Mouse (Mus musculus) forebrain, embryonic 11.5 days (tissue): ENCODE data around the gene Gm20388. TPM values are rescaled to one million over a fixed set of nuclear protein-coding genes. Genes with fewer than 3 reads are reported as not detected.

Experiments used
- ATAC-seq: fragments of 200-750 bp; cut with Nextera tagmentation; replicated peaks from 2 replicates; pipeline ENCODE4 v1.8.0; 2017; ENCODE audit warnings: moderate TSS enrichment; ENCODE audit not compliant: low FRiP score
- DNase-seq: peaks from one replicate; pipeline ENCODE4 v3.0.0-alpha.2; 2017; ENCODE audit warnings: low spot score
- H3K27ac ChIP-seq: fragments of 300-500 bp; sonication (generic); 2 replicates; pipeline ENCODE4 v1.5.1; 2014; ENCODE audit warnings: low read depth, low read length
- H3K27me3 ChIP-seq: fragments of 300-500 bp; sonication (generic); 2 replicates; pipeline ENCODE4 v1.6.1; 2014; ENCODE audit warnings: mild to moderate bottlenecking, low read length, mixed read lengths; ENCODE audit not compliant: control insufficient read depth, insufficient read depth
- H3K36me3 ChIP-seq: fragments of 300-500 bp; sonication (generic); 2 replicates; pipeline ENCODE4 v1.6.1; 2014; ENCODE audit warnings: mild to moderate bottlenecking, low read length, moderate library complexity, mixed read lengths; ENCODE audit not compliant: control insufficient read depth, insufficient read depth
- H3K4me1 ChIP-seq: fragments of 300-500 bp; sonication (generic); replicated peaks from 2 replicates; pipeline ENCODE4 v1.6.1; 2014; ENCODE audit warnings: low read length, mixed read lengths; ENCODE audit not compliant: control insufficient read depth, insufficient read depth
- H3K4me2 ChIP-seq: fragments of 300-500 bp; sonication (generic); 2 replicates; pipeline ENCODE4 v1.6.1; 2014; ENCODE audit warnings: low read depth, mild to moderate bottlenecking, low read length, moderate library complexity, mixed read lengths; ENCODE audit not compliant: severe bottlenecking
- H3K4me3 ChIP-seq: fragments of 300-500 bp; sonication (generic); 2 replicates; pipeline ENCODE4 v1.5.1; 2014; ENCODE audit warnings: low read depth, low read length
- H3K9ac ChIP-seq: fragments of 300-500 bp; sonication (generic); 2 replicates; pipeline ENCODE4 v1.6.1; 2014; ENCODE audit warnings: low read length
- H3K9me3 ChIP-seq: fragments of 300-500 bp; sonication (generic); 2 replicates; pipeline ENCODE4 v1.6.1; 2016; ENCODE audit warnings: low read length, mixed read lengths; ENCODE audit not compliant: control insufficient read depth
- WGBS: fragments of 180-500 bp; shearing (Covaris S2); extraction: QIAGEN DNeasy Blood & Tissue Kit; methylation state at CpG from one replicate; pipeline ENCODE4 v1.1.7; 2014; 5-methylcytosine and 5-hydroxymethylcytosine counted together
- polyA plus RNA-seq: library from polyadenylated mRNA; unstranded; fragments of >200 nt; fragmentation: Nextera tagmentation; extraction: Ambion mirVana; gene quantifications from 2 replicates; pipeline ENCODE4 v1.2.1, GENCODE M21; 2014

Gene Gm20388
- polyA plus RNA-seq, 1 experiment from 2014 or later, result not detected

- Histone ChIP-seq H3K36me3 (no peaks in the 10 kb centered on the region), H3K4me3 (no peak overlapping the region), H3K27me3 (no peaks in the 10 kb centered on the region), H3K27ac (0 out of 2 replicates have a peak overlapping the region, but pooled peaks have one; percentile 37), H3K9me3 (no peaks in the 10 kb centered on the region), H3K4me1 (peaks cover 3% of the 10 kb centered on the region; the same call in 1 of the 2 replicates), H3K4me2 (no peak overlapping the region), H3K9ac (no peak overlapping the region)
- WGBS, result 54% methylated on average over 9 of the region's 9 CpGs
- DNase-seq (no peak), ATAC-seq (no peak)
Observed at GRCm38 (mm10) chr8:123741232-123741631, 3830.6 kb downstream of the Gm20388 start.

- Histone ChIP-seq H3K4me1 (no peaks in the 10 kb centered on the region), H3K27me3 (no peaks in the 10 kb centered on the region), H3K4me3 (no peak overlapping the region), H3K9me3 (no peaks in the 10 kb centered on the region), H3K4me2 (no peak overlapping the region), H3K27ac (no peak overlapping the region), H3K9ac (no peak overlapping the region), H3K36me3 (no peaks in the 10 kb centered on the region)
- no peak for DNase-seq
- ATAC-seq, result no peak
- 89% methylated on average over 4 of the region's 4 CpGs for WGBS
Observed at GRCm38 (mm10) chr8:123746488-123746887, 3835.8 kb downstream of the Gm20388 start.

- DNase-seq (no peak), ATAC-seq (no peak)
- no peak overlapping the region for H3K9ac ChIP-seq
- no peak overlapping the region for H3K4me3 ChIP-seq
- WGBS, result 67% methylated on average over 5 of the region's 5 CpGs
- no peak overlapping the region for H3K27ac ChIP-seq
- no peaks in the 10 kb centered on the region for H3K27me3 ChIP-seq
- H3K4me2 ChIP-seq, result no peak overlapping the region
- H3K9me3 ChIP-seq, result no peaks in the 10 kb centered on the region
- H3K36me3 ChIP-seq, result no peaks in the 10 kb centered on the region
- H3K4me1 ChIP-seq, result peaks cover under 1% of the 10 kb centered on the region
Observed at GRCm38 (mm10) chr8:123747772-123748171, 3837.1 kb downstream of the Gm20388 start.

- Histone ChIP-seq H3K4me1 (peaks cover 16% of the 10 kb centered on the region), H3K27me3 (no peaks in the 10 kb centered on the region), H3K36me3 (no peaks in the 10 kb centered on the region), H3K4me2 (no peak overlapping the region), H3K9me3 (no peaks in the 10 kb centered on the region), H3K9ac (no peak overlapping the region), H3K27ac (no peak overlapping the region), H3K4me3 (no peak overlapping the region)
- DNase-seq (no peak), ATAC-seq (no peak)
- WGBS, result 80% methylated on average over 5 of the region's 5 CpGs
Observed at GRCm38 (mm10) chr8:123750171-123750693, 3839.6 kb downstream of the Gm20388 start.

GRCm38 (mm10) chr8:123752773-123753468 lies 3842.3 kb downstream of the Gm20388 start:
- Histone ChIP-seq H3K4me1 (peaks cover 16% of the 10 kb centered on the region), H3K27ac (peak overlapping the region; percentile 70), H3K9ac (peak overlapping the region; percentile 16; the same call in 1 of the 2 replicates), H3K36me3 (no peaks in the 10 kb centered on the region), H3K4me3 (no peak overlapping the region), H3K4me2 (0 out of 2 replicates have a peak overlapping the region, but pooled peaks have one; percentile 8), H3K27me3 (no peaks in the 10 kb centered on the region), H3K9me3 (no peaks in the 10 kb centered on the region)
- peak; percentile 53; the same call in 1 of the 2 replicates for ATAC-seq
- DNase-seq, result peak; percentile 78
- 52% methylated on average over 13 of the region's 13 CpGs for WGBS

- Histone ChIP-seq H3K4me3 (peak overlapping the region; percentile 5; the same call in 1 of the 2 replicates), H3K36me3 (no peaks in the 10 kb centered on the region), H3K27me3 (no peaks in the 10 kb centered on the region), H3K4me1 (peaks cover 16% of the 10 kb centered on the region), H3K9me3 (no peaks in the 10 kb centered on the region), H3K27ac (peak overlapping the region; percentile 70), H3K9ac (peak overlapping the region; percentile 54), H3K4me2 (peak overlapping the region; percentile 39; the same call in 1 of the 2 replicates)
- DNase-seq, result no peak
- WGBS, result 3% methylated on average over 18 of the region's 18 CpGs
- peak; percentile 57 for ATAC-seq
Observed at GRCm38 (mm10) chr8:123753604-123754375, 3843.1 kb downstream of the Gm20388 start.

GRCm38 (mm10) chr8:123754538-123755431 lies 3844.1 kb downstream of the Gm20388 start:
- no peaks in the 10 kb centered on the region for H3K36me3 ChIP-seq
- no peaks in the 10 kb centered on the region for H3K9me3 ChIP-seq
- DNase-seq (no peak), ATAC-seq (peak; percentile 52; the same call in 1 of the 2 replicates)
- H3K4me3 ChIP-seq, result no peak overlapping the region
- no peak overlapping the region for H3K4me2 ChIP-seq
- H3K9ac ChIP-seq, result no peak overlapping the region
- H3K27ac ChIP-seq, result no peak overlapping the region
- H3K27me3 ChIP-seq, result no peaks in the 10 kb centered on the region
- WGBS, result 74% methylated on average over 13 of the region's 13 CpGs
- H3K4me1 ChIP-seq, result peaks cover 19% of the 10 kb centered on the region

GRCm38 (mm10) chr8:123756901-123757300 lies 3846.3 kb downstream of the Gm20388 start:
- H3K9me3 ChIP-seq, result no peaks in the 10 kb centered on the region
- no peak overlapping the region for H3K4me2 ChIP-seq
- DNase-seq (no peak), ATAC-seq (no peak)
- no peaks in the 10 kb centered on the region for H3K27me3 ChIP-seq
- H3K4me3 ChIP-seq, result no peak overlapping the region
- no peak overlapping the region for H3K27ac ChIP-seq
- WGBS, result 80% methylated on average over 8 of the region's 8 CpGs
- no peak overlapping the region for H3K9ac ChIP-seq
- no peaks in the 10 kb centered on the region for H3K36me3 ChIP-seq
- H3K4me1 ChIP-seq, result peaks cover 24% of the 10 kb centered on the region
